ENCODE assay signal across 12 mouse cellular contexts in genomic region chr11:22848649-22849195, GRCm38 (mm10). TPM values are rescaled to one million over a fixed set of nuclear protein-coding genes. Genes with fewer than 3 reads are reported as not detected.
DNase-seq lines count a peak whose midpoint lies in the region; ATAC-seq and TF ChIP-seq lines count a peak whose summit lies in the region.
"Had no signal": no experiment of that assay in that cellular context is flagged by ENCODE, and none has a peak within 500 bp of the region (broad histone marks: within the 10 kb centered on the region; RNA-seq: fewer than 3 reads in every experiment).

No protein-coding gene starts in this region.

- H3K9ac ChIP-seq in heart, embryonic 13.5 days, result no peak overlapping the region
- H3K9ac ChIP-seq in liver, postnatal 0 days (replicated peaks), result no peak overlapping the region
- H3K9ac ChIP-seq in midbrain, embryonic 11.5 days (ENCODE audit: low read length), result no peak overlapping the region

- H3K4me1 ChIP-seq in heart, embryonic 13.5 days, result peaks cover 85% of the 10 kb centered on the region
- peaks cover 39% of the 10 kb centered on the region for H3K4me1 ChIP-seq in bone marrow, adult 2 months (ENCODE audit: control insufficient read depth, insufficient read depth, low read length)
- H3K4me1 ChIP-seq in liver, postnatal 0 days (ENCODE audit: insufficient read depth), result peaks cover 87% of the 10 kb centered on the region
- H3K4me1 ChIP-seq in midbrain, embryonic 11.5 days (ENCODE audit: control insufficient read depth, insufficient read depth, low read length), result no peaks in the 10 kb centered on the region
- peaks cover 15% of the 10 kb centered on the region for H3K4me1 ChIP-seq in midbrain, embryonic 10.5 days

- no peak for TF ChIP-seq EP300 in liver, postnatal 0 days (IDR thresholded peaks at IDR 0.05; ENCODE audit: low read depth)

- H3K4me3 ChIP-seq in heart, embryonic 13.5 days, result no peak overlapping the region
- H3K4me3 ChIP-seq in bone marrow, adult 2 months (replicated peaks; ENCODE audit: control insufficient read depth, low read depth, low read length), result no peak overlapping the region
- H3K4me3 ChIP-seq in liver, postnatal 0 days (ENCODE audit: low read depth, low read length), result no peak overlapping the region
- H3K4me3 ChIP-seq in midbrain, embryonic 11.5 days (ENCODE audit: low read depth, low read length), result no peak overlapping the region
- no peak overlapping the region for H3K4me3 ChIP-seq in midbrain, embryonic 10.5 days
- H3K4me3 ChIP-seq: layer of hippocampus, adult 2 months had no signal

- WGBS in heart, embryonic 13.5 days, result 74% methylated on average over 5 of the region's 5 CpGs
- WGBS in bone marrow, adult 2 months, result 16% methylated on average over 5 of the region's 5 CpGs
- 32% methylated on average over 5 of the region's 5 CpGs for WGBS in liver, postnatal 0 days (ENCODE audit: insufficient replicate concordance)
- WGBS in midbrain, embryonic 11.5 days, result 93% methylated on average over 5 of the region's 5 CpGs
- WGBS in midbrain, embryonic 10.5 days, result 88% methylated on average over 5 of the region's 5 CpGs

- H3K36me3 ChIP-seq in heart, embryonic 13.5 days, result no peaks in the 10 kb centered on the region
- no peaks in the 10 kb centered on the region; the same call in 1 of the 2 replicates for H3K36me3 ChIP-seq in liver, postnatal 0 days (replicated peaks; ENCODE audit: insufficient read depth, low read length)
- H3K36me3 ChIP-seq in midbrain, embryonic 11.5 days (ENCODE audit: control insufficient read depth, insufficient read depth, low read length), result no peaks in the 10 kb centered on the region
- no peaks in the 10 kb centered on the region for H3K36me3 ChIP-seq in midbrain, embryonic 10.5 days

- no peak for ATAC-seq in heart, embryonic 13.5 days (ENCODE audit: extremely low read depth, insufficient number of reproducible peaks, low FRiP score, low TSS enrichment)
- ATAC-seq in liver, postnatal 0 days, result no peak
- no peak for ATAC-seq in midbrain, embryonic 11.5 days (ENCODE audit: low FRiP score)

- no peak for DNase-seq in heart, adult 8-10 months (ENCODE audit: low spot score)
- peak; percentile 57 for DNase-seq in A20 (ENCODE audit: low read depth, low spot score)
- DNase-seq in liver, postnatal 0 days, result no peak
- DNase-seq in ovary, postnatal 36 days (ENCODE audit: low spot score), result no peak
- DNase-seq in midbrain, embryonic 11.5 days (ENCODE audit: low spot score, missing footprints), result no peak
- DNase-seq in midbrain, embryonic 10.5 days (ENCODE audit: low spot score), result no peak
- DNase-seq: cerebellum, adult 8-10 months; heart, postnatal 10 days; lung, adult 18-20 months had no signal

- no peak for TF ChIP-seq CTCF in bone marrow, adult 2 months (IDR thresholded peaks at IDR 0.05; ENCODE audit: control insufficient read depth, insufficient read depth, low read length)
- TF ChIP-seq CTCF in liver, postnatal 0 days (IDR thresholded peaks at IDR 0.05; ENCODE audit: low read depth), result no peak

- no peak for TF ChIP-seq POLR2A in bone marrow, adult 2 months (IDR thresholded peaks at IDR 0.05; ENCODE audit: borderline replicate concordance, control insufficient read depth, low read depth, low read length)

- no peak overlapping the region for H3K4me2 ChIP-seq in heart, embryonic 13.5 days
- peak overlapping the region; percentile 54 for H3K4me2 ChIP-seq in liver, postnatal 0 days (ENCODE audit: low read depth, low read length)
- H3K4me2 ChIP-seq in midbrain, embryonic 11.5 days, result no peak overlapping the region

- H3K27me3 ChIP-seq in heart, embryonic 13.5 days (replicated peaks), result no peaks in the 10 kb centered on the region
- H3K27me3 ChIP-seq in liver, postnatal 0 days (ENCODE audit: insufficient read depth, low read length), result no peaks in the 10 kb centered on the region
- no peaks in the 10 kb centered on the region for H3K27me3 ChIP-seq in midbrain, embryonic 11.5 days (ENCODE audit: control insufficient read depth, insufficient read depth, low read length)
- H3K27me3 ChIP-seq in midbrain, embryonic 10.5 days (ENCODE audit: low read depth, poor library complexity, severe bottlenecking), result no peaks in the 10 kb centered on the region

- peak overlapping the region; percentile 40; the same call in 1 of the 2 replicates for H3K27ac ChIP-seq in heart, embryonic 13.5 days (replicated peaks)
- peak overlapping the region; percentile 4; the same call in 1 of the 2 replicates for H3K27ac ChIP-seq in bone marrow, adult 2 months (ENCODE audit: control insufficient read depth, insufficient read depth, low read depth, low read length, poor library complexity)
- H3K27ac ChIP-seq in liver, postnatal 0 days (ENCODE audit: low read depth), result peak overlapping the region; percentile 72
- no peak overlapping the region for H3K27ac ChIP-seq in midbrain, embryonic 11.5 days (ENCODE audit: low read depth, low read length)
- H3K27ac ChIP-seq in midbrain, embryonic 10.5 days (replicated peaks), result no peak overlapping the region

- H3K9me3 ChIP-seq in heart, embryonic 13.5 days, result no peaks in the 10 kb centered on the region
- H3K9me3 ChIP-seq in liver, postnatal 0 days (ENCODE audit: low read length), result no peaks in the 10 kb centered on the region
- no peaks in the 10 kb centered on the region for H3K9me3 ChIP-seq in midbrain, embryonic 11.5 days (ENCODE audit: control insufficient read depth, low read length)
- H3K9me3 ChIP-seq in midbrain, embryonic 10.5 days (replicated peaks), result no peaks in the 10 kb centered on the region

RNA-seq across cellular contexts. Expression of gene B3gnt2, which starts 12.0 kb away (rescaled TPM):
- 3.3 and 4.5 TPM in 2 replicates for polyA plus RNA-seq in heart, embryonic 13.5 days (2015; fragmentation: Nextera tagmentation; extraction: Ambion mirVana)
- total RNA-seq in heart, adult 8-10 months (2022), result 1 to 10 TPM; 3.0 to 9.4 (median 6.9) TPM
- 0.54 and 6.2 TPM in 2 replicates for polyA plus RNA-seq in bone marrow, adult 2 months (2011; ENCODE audit: insufficient read depth, insufficient read length, low replicate concordance, missing spikeins)
- polyA plus RNA-seq in liver, postnatal 0 days (2015; fragmentation: Nextera tagmentation; extraction: Ambion mirVana), result 10.0 and 10.8 TPM in 2 replicates
- polyA plus RNA-seq in midbrain, embryonic 11.5 days (2014; fragmentation: Nextera tagmentation; extraction: Ambion mirVana), result 1.8 and 1.9 TPM in 2 replicates
- polyA plus RNA-seq in midbrain, embryonic 10.5 days (2016; fragmentation: Nextera tagmentation; extraction: Ambion mirVana), result 1.9 and 2.7 TPM in 2 replicates

Comparison
In these comparisons a context has a peak if more than half of its experiments do, and no peak if none do; other contexts are left out.
1. H3K27ac ChIP-seq: peak in heart, embryonic 13.5 days (single experiment), bone marrow, adult 2 months (single experiment) and liver, postnatal 0 days (single experiment); none in midbrain, embryonic 11.5 days (single experiment) and midbrain, embryonic 10.5 days (single experiment).